Mouse (Mus musculus) liver, embryonic 13.5 days (tissue): ENCODE data around the gene Gm973. TPM values are rescaled to one million over a fixed set of nuclear protein-coding genes. Genes with fewer than 3 reads are reported as not detected.

ENCODE experiments used
- ATAC-seq: fragments of 200-750 bp; cut with Nextera tagmentation; 2 replicates; pipeline ENCODE4 v1.8.0; 2017; ENCODE audit warnings: low read depth, mild to moderate bottlenecking, moderate number of reproducible peaks, moderate library complexity
- DNase-seq: peaks from one replicate; pipeline ENCODE4 v3.0.0; 2022
- H3K27ac ChIP-seq: fragments of 300-500 bp; sonication (generic); 2 replicates; pipeline ENCODE4 v1.5.1; 2015; ENCODE audit warnings: moderate library complexity, mild to moderate bottlenecking, inconsistent platforms
- H3K27me3 ChIP-seq: fragments of 300-500 bp; sonication (generic); 2 replicates; pipeline ENCODE4 v1.6.1; 2015; ENCODE audit warnings: mild to moderate bottlenecking, inconsistent platforms
- H3K36me3 ChIP-seq: fragments of 300-500 bp; sonication (generic); 2 replicates; pipeline ENCODE4 v1.6.1; 2015; ENCODE audit warnings: mild to moderate bottlenecking, inconsistent platforms
- H3K4me1 ChIP-seq: fragments of 300-500 bp; sonication (generic); replicated peaks from 2 replicates; pipeline ENCODE4 v1.6.1; 2015; ENCODE audit warnings: inconsistent platforms
- H3K4me2 ChIP-seq: fragments of 300-500 bp; sonication (generic); 2 replicates; pipeline ENCODE4 v1.6.1; 2015; ENCODE audit warnings: inconsistent platforms, mild to moderate bottlenecking, moderate library complexity
- H3K4me3 ChIP-seq: fragments of 300-500 bp; sonication (generic); replicated peaks from 2 replicates; pipeline ENCODE4 v1.5.1; 2015; ENCODE audit warnings: mild to moderate bottlenecking, inconsistent platforms
- H3K9ac ChIP-seq: fragments of 300-500 bp; sonication (generic); 2 replicates; pipeline ENCODE4 v1.6.1; 2015; ENCODE audit warnings: mild to moderate bottlenecking, inconsistent platforms
- H3K9me3 ChIP-seq: fragments of 300-500 bp; sonication (generic); replicated peaks from 2 replicates; pipeline ENCODE4 v1.6.1; 2016; ENCODE audit warnings: inconsistent platforms
- WGBS: fragments of 180-500 bp; shearing (Covaris S2); methylation state at CpG from one replicate; pipeline ENCODE4 v1.1.7; 2015; ENCODE audit not compliant: insufficient replicate concordance; 5-methylcytosine and 5-hydroxymethylcytosine counted together
- polyA plus RNA-seq: library from polyadenylated mRNA; unstranded; fragments of >200 nt; fragmentation: Nextera tagmentation; extraction: Ambion mirVana; gene quantifications from 2 replicates; pipeline ENCODE4 v1.2.1, GENCODE M21; 2015

Gm973 gene
- polyA plus RNA-seq = 0.12 and 0.44 TPM in 2 replicates

- no peaks in the 10 kb centered on the region for H3K9me3 ChIP-seq
- WGBS = 13% methylated on average over 25 of the region's 25 CpGs
- peaks cover 13% of the 10 kb centered on the region for H3K27me3 ChIP-seq
- H3K27ac ChIP-seq = no peak within 1 kb of the TSS
- H3K4me3 ChIP-seq = peak within 1 kb of the TSS; percentile 6; the same call in 1 of the 2 replicates
- DNase-seq = no peak
- H3K9ac ChIP-seq = no peak within 1 kb of the TSS
- H3K4me1 ChIP-seq = peaks cover 5% of the 10 kb centered on the region; the same call in 1 of the 2 replicates
- no peaks in the 10 kb centered on the region for H3K36me3 ChIP-seq
- peak within 1 kb of the TSS; percentile 45 for H3K4me2 ChIP-seq
- no peak for ATAC-seq
Measured at GRCm38 (mm10) chr1:59516026-59516917, at the start of gene Gm973. Gene Gm973 (plus strand): TSS chr1:59516264.

GRCm38 (mm10) chr1:59469170-59469569, 46.9 kb upstream of the Gm973 start:
- no peak overlapping the region for H3K9ac ChIP-seq
- 64% methylated on average over 4 of the region's 4 CpGs for WGBS
- H3K4me2 ChIP-seq = no peak overlapping the region
- no peaks in the 10 kb centered on the region for H3K36me3 ChIP-seq
- 0 out of 2 replicates have a peak, but pooled peaks cover 2% of the 10 kb centered on the region for H3K27me3 ChIP-seq
- DNase-seq (no peak), ATAC-seq (no peak)
- no peaks in the 10 kb centered on the region for H3K9me3 ChIP-seq
- peaks cover 4% of the 10 kb centered on the region for H3K4me1 ChIP-seq
- no peak overlapping the region for H3K4me3 ChIP-seq
- no peak overlapping the region for H3K27ac ChIP-seq

DNA sequence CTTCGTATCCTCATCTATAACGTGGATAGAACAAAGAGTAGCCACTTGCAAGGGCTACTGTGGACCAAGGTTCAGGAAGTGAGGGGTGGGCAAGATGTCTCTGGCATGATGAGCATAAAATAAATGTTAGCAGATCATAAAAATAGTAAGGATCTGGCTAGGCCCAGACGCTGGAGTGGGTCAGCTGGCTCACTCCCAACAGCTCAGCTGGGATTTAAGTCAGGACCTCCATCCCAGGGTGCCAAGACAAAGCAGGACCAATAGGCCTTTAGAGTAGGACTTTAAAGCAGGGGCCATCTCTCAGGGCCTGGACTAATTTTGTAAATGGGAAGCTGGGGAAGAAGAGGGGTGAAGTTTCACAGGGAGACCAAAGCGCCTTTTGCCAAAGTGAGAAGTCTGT, 45.3 kb upstream of the Gm973 start:
- DNase-seq (no peak), ATAC-seq (no peak)
- Histone ChIP-seq H3K4me3 (no peak overlapping the region), H3K4me2 (no peak overlapping the region), H3K4me1 (peaks cover 4% of the 10 kb centered on the region; the same call in 1 of the 2 replicates), H3K27ac (no peak overlapping the region), H3K9ac (no peak overlapping the region), H3K36me3 (no peaks in the 10 kb centered on the region), H3K9me3 (no peaks in the 10 kb centered on the region), H3K27me3 (0 out of 2 replicates have a peak, but pooled peaks cover 2% of the 10 kb centered on the region)
- WGBS = 56% methylated on average over 4 of the region's 4 CpGs

GRCm38 (mm10) chr1:59472368-59473180, 43.5 kb upstream of the Gm973 start:
- H3K4me3 ChIP-seq = no peak overlapping the region
- H3K4me2 ChIP-seq = no peak overlapping the region
- H3K9ac ChIP-seq = no peak overlapping the region
- no peaks in the 10 kb centered on the region for H3K9me3 ChIP-seq
- no peak overlapping the region for H3K27ac ChIP-seq
- WGBS = 23% methylated on average over 10 of the region's 11 CpGs
- no peaks in the 10 kb centered on the region for H3K36me3 ChIP-seq
- DNase-seq (no peak), ATAC-seq (no peak)
- H3K27me3 ChIP-seq = no peaks in the 10 kb centered on the region
- peaks cover 4% of the 10 kb centered on the region; the same call in 1 of the 2 replicates for H3K4me1 ChIP-seq

GRCm38 (mm10) chr1:59473181-59473555, 42.9 kb upstream of the Gm973 start:
- WGBS = 44% methylated on average over 4 of the region's 4 CpGs
- ATAC-seq = no peak

GRCm38 (mm10) chr1:59475618-59476017, 40.4 kb upstream of the Gm973 start:
- no peaks in the 10 kb centered on the region for H3K9me3 ChIP-seq
- 22% methylated on average over 2 of the region's 2 CpGs for WGBS
- no peak overlapping the region for H3K4me2 ChIP-seq
- H3K9ac ChIP-seq = no peak overlapping the region
- no peaks in the 10 kb centered on the region for H3K36me3 ChIP-seq
- DNase-seq (no peak), ATAC-seq (no peak; the same call in 1 of the 2 replicates)
- no peak overlapping the region for H3K4me3 ChIP-seq
- H3K4me1 ChIP-seq = peaks cover 11% of the 10 kb centered on the region
- no peak overlapping the region for H3K27ac ChIP-seq
- no peaks in the 10 kb centered on the region for H3K27me3 ChIP-seq

More at GRCm38 (mm10) chr1:59473181-59473555, 42.9 kb upstream of the Gm973 start:
- Histone ChIP-seq H3K9me3 (no peaks in the 10 kb centered on the region), H3K4me3 (no peak overlapping the region), H3K9ac (no peak overlapping the region), H3K4me1 (peaks cover 4% of the 10 kb centered on the region; the same call in 1 of the 2 replicates), H3K4me2 (no peak overlapping the region), H3K27me3 (no peaks in the 10 kb centered on the region), H3K36me3 (no peaks in the 10 kb centered on the region), H3K27ac (no peak overlapping the region)
- DNase-seq = no peak

DNA sequence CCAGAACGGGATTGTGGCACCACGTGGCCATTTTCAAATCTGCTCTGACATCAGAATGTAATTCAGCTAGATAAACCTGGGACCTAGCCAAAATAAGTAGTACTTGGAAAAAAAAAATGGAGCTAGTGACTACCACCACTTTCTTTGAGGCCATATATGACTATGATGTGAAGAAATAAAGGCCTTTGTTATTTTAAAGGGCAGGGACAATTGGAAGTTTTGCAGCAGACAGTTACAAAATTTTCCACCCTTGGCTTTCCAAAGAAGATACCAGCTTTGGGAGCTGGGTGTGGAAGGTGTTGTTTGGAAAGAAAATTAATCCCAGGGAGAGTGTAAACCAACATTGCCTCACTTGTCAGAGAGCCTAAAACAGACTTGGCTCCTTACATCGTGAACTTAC, 37.2 kb upstream of the Gm973 start:
- DNase-seq (no peak), ATAC-seq (no peak)
- Histone ChIP-seq H3K9me3 (no peaks in the 10 kb centered on the region), H3K4me2 (no peak overlapping the region), H3K9ac (no peak overlapping the region), H3K27me3 (peaks cover 18% of the 10 kb centered on the region), H3K4me3 (no peak overlapping the region), H3K36me3 (0 out of 2 replicates have a peak, but pooled peaks cover under 1% of the 10 kb centered on the region), H3K27ac (no peak overlapping the region), H3K4me1 (peaks cover 35% of the 10 kb centered on the region)
- WGBS = 53% methylated on average over 3 of the region's 3 CpGs

- H3K4me2 ChIP-seq = peak overlapping the region; percentile 98
- peaks cover 6% of the 10 kb centered on the region; the same call in 1 of the 2 replicates for H3K36me3 ChIP-seq
- H3K9ac ChIP-seq = peak overlapping the region; percentile 66
- DNase-seq (no peak), ATAC-seq (no peak)
- no peaks in the 10 kb centered on the region for H3K9me3 ChIP-seq
- H3K27ac ChIP-seq = peak overlapping the region; percentile 74
- H3K27me3 ChIP-seq = peaks cover 26% of the 10 kb centered on the region
- H3K4me3 ChIP-seq = peak overlapping the region; percentile 71
- H3K4me1 ChIP-seq = peaks cover 54% of the 10 kb centered on the region
- WGBS = 11% methylated on average over 23 of the region's 23 CpGs
Measured at GRCm38 (mm10) chr1:59480821-59481455, 35.1 kb upstream of the Gm973 start.

- DNase-seq (peak; percentile 87), ATAC-seq (peak; percentile 93)
- Histone ChIP-seq H3K36me3 (peaks cover 6% of the 10 kb centered on the region; the same call in 1 of the 2 replicates), H3K4me1 (peaks cover 57% of the 10 kb centered on the region), H3K9me3 (no peaks in the 10 kb centered on the region), H3K27ac (peak overlapping the region; percentile 74), H3K9ac (peak overlapping the region; percentile 78), H3K4me3 (peak overlapping the region; percentile 71), H3K4me2 (peak overlapping the region; percentile 98), H3K27me3 (peaks cover 26% of the 10 kb centered on the region)
- under 1% methylated on average over 57 of the region's 57 CpGs for WGBS
Measured at GRCm38 (mm10) chr1:59481456-59482291, 34.4 kb upstream of the Gm973 start.

GRCm38 (mm10) chr1:59482331-59482695, 33.8 kb upstream of the Gm973 start, which contains the start of gene Fzd7:
Gene Fzd7 (plus strand): TSS chr1:59482424.
- peaks cover 26% of the 10 kb centered on the region for H3K27me3 ChIP-seq
- no peak for DNase-seq

More at GRCm38 (mm10) chr1:59482331-59482695, 33.8 kb upstream of the Gm973 start, which contains the start of gene Fzd7:
- ATAC-seq = peak; percentile 64
- peaks cover 62% of the 10 kb centered on the region for H3K4me1 ChIP-seq
- H3K4me3 ChIP-seq = peak within 1 kb of the TSS; percentile 71
- H3K4me2 ChIP-seq = peak within 1 kb of the TSS; percentile 98
- peak within 1 kb of the TSS; percentile 74 for H3K27ac ChIP-seq
- H3K9ac ChIP-seq = peak within 1 kb of the TSS; percentile 78
- H3K36me3 ChIP-seq = peaks cover 6% of the 10 kb centered on the region; the same call in 1 of the 2 replicates
- under 1% methylated on average over 35 of the region's 35 CpGs for WGBS
- H3K9me3 ChIP-seq = no peaks in the 10 kb centered on the region
